Mouse (Mus musculus) adrenal gland, postnatal 25 days (tissue): ENCODE results near the gene Trmu. TPM values are rescaled to one million over a fixed set of nuclear protein-coding genes. Genes with fewer than 3 reads are reported as not detected.
A peak's percentile ranks its signal among the peaks of the same experiment; 100 is the strongest.

Experiments used
- DNase-seq: peaks from one replicate; pipeline ENCODE4 v3.0.0; 2021; ENCODE audit warnings: mixed read lengths
- total RNA-seq: library from RNA; stranded (reverse); gene quantifications from 2 replicates; pipeline ENCODE4 v1.2.3, GENCODE M21; 2021

Gene Trmu
- total RNA-seq, 1 experiment from 2014 or later = 34.2 TPM

DNA sequence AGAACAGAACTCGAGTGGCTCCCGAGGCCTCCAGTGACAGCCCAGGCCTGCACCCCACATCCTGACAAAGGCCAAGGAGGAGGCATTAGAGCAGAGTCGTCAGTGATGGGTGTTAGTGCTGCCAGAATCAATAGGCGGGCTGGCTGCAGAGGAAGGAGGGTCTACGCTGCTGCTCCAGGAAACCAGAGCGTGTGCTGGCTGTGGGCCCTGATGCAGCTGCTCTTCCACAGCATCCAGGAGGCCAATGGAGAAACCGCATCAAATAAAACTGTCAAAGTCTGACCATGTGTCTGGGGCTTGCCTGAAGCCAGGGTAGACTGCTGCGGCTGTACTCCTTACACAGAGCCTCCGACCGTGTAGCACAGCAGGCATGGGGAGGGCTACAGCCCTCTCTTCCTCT lies 18.0 kb downstream of the Trmu start:
- no peak for DNase-seq

- DNase-seq = no peak
Measured at GRCm38 (mm10) chr15:85899396-85899795, 20.3 kb downstream of the Trmu start.

DNA sequence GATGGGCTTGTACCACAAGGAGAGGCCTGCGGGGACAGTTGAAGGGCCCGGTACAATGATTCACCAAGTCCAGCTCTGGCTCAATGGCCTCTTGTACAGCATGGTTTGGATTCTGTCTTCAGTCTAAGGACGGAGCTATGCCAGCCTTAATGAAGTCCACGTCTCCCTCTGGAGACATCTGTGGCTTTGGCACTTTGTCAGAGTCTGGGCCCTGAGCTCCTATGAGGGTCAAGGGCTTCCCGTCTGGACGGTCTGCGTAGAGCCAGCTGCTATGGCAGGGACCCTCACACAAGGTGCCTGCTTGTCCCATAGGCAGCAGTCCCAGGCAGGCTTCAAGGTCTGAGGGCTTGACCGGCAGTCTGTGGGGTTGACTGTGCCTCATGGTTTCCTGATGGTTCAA lies 21.2 kb downstream of the Trmu start:
- no peak for DNase-seq

DNA sequence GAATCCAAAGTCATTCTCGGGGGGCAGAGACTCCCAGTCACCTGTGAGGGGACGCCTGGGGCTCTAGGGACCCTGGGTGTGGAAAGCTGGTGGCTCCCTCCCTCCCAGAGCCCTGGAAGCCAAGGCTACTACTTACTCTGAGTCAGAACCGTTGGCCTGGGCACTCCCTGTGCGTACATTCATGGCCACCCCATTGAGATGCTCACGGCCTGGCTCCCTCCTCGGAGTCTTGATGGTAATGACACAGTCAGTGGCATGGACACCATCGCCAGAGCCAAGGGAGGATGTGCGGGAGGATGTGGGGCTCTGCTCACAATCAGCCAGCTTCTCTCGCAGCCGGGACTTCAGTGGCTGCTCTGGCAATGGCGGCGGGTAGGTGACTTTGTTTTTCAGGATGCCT lies 21.7 kb downstream of the Trmu start:
- no peak for DNase-seq

DNA sequence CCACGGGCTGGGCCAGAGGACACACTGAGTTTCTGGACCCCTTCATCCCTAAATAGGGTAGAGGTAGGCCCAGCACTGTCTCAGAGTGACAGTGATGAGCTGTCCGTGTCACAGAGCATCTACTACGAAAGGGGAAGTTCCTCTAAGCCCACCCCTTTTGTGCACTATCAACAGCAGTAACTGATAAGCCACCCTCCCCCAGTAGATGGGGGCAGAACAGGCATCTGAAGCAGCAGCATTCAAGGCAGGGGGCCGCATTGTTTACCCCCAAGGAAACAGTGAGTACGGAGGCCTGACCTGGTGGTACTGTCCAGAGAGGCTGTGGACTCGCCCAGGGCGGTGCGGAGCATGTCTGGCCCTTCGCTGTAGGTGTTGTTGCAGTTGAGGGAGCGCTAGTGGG lies 23.4 kb downstream of the Trmu start:
- DNase-seq = no peak

DNA sequence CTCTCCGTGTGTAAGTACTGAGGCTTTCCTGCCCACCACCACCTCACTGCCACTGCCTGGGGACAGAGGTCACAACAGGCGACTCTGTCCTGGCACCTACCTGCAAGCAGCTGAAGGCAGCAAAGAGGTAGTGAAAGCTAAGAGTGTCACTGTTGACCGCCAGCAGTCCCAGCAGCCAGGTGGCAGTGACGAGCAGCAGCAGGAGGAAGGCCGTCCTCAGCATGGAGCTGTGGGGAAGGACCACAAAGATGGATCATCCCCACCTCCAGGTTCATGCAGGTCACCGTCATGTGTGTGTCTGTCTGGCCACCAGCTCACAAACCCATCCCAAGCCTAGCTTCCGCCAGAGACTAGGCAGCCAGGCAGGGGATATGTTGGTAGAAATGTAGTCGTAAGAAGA lies 24.7 kb downstream of the Trmu start:
- no peak for DNase-seq

GRCm38 (mm10) chr15:85908660-85909491 lies 29.8 kb downstream of the Trmu start:
- DNase-seq = no peak

- DNase-seq = no peak
Measured at GRCm38 (mm10) chr15:85909492-85909829, 30.3 kb downstream of the Trmu start.

- peak; percentile 39 for DNase-seq
Measured at GRCm38 (mm10) chr15:85909931-85910330, 30.8 kb downstream of the Trmu start.

DNA sequence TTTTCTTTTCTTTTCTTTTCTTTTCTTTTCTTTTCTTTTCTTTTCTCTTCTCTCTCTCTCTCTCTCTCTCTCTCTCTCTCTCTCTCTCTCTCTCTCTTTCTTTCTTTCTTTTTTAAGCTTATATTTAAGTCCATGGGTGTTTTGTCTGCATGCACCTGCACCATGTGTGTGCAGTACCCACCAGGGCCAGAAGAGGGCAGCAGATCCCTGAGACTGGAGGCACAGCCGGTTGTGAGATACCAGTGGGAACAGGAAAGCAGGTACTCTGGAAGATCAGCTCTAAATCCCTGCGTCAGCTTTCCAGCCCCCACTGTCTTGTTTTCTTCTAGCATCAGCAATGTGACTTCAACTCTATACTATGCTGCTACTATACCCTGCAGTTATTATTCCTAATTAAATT lies 34.5 kb downstream of the Trmu start:
- DNase-seq = peak; percentile 73

DNA sequence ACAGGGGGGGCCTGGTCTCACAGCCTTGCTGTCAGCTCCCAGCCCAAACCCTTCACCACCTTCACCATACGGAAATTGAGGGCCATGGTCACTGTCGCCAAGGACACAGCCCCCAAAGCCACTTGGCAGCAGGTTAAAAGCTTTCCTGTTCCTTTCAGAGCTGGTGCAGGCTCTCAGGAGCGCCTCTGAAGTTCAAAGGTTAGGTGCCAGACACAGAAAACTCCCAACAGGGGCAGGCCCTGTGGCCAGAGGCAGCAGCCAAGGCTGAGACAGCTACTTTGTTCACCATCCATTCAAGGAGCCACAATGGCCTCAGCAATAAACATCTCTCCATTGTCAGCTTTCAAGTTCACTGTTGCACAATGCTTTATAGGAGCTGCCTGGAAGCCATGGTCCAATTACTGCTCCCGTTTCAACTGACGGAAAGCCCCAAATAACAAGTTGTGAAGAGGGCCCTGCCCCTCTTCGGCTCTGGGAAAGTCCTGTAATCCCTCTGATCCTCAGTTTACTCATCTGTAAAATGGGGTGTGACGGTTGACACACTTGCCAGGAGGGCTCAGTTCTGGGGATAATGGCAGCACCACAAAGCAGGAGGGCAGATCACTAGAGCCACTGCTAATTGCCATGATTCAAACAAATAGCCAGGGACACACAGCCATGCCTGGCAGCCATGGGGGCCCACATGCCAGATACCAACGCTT lies 40.2 kb downstream of the Trmu start:
- DNase-seq = no peak

- no peak for DNase-seq
Measured at GRCm38 (mm10) chr15:85919892-85920248, 40.8 kb downstream of the Trmu start.

GRCm38 (mm10) chr15:85921855-85922254 lies 42.7 kb downstream of the Trmu start:
- DNase-seq = no peak

DNA sequence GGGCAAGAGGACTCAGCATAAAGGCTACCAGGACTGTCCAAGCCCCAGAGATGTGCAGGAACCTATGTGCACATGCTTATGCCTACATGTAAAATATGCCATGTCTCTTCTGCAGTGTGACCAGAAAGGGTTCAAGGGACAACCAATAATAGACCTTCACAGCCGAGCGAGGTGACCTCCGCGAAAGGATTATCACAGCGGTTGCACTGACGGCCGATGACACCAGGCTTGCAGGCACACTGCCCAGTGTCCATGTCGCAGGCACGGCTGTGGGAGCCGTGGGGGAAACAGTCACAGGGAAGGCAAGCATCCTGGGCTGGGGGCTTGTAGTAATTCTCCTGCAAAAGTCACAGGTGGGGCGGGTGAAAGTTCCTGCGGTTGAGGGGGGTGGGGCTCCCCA lies 49.0 kb downstream of the Trmu start:
- peak; percentile 38 for DNase-seq

DNA sequence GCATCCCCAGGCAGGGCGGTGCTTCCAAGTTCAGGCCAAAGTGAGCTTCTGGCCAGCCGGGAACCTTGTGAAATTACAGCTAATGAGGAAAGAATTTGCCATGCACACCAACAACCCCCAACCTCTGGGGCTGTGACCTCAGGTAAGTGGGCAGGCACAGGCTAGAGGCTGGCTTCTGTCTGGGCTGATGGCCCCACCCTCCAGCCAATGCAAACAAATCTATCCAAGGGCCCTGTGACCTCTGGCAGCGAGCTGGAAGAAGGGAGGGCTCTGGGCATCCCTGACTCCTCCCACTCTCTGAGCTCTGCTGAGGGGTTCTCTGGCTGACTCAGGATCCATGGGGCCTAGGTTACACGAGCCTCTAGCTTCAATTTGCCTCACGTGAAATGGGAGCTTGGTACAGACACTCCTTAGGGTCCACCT lies 56.5 kb downstream of the Trmu start:
- DNase-seq = no peak

Other genes with a start within 250 kb of the Trmu start
- 28.5 and 42.3 TPM in 2 replicates for gene Ppara, start 144.3 kb upstream of the Trmu start, total RNA-seq
- gene Cdpf1, start 67.6 kb upstream of the Trmu start, total RNA-seq = 23.9 and 32.4 TPM in 2 replicates
- 0.19 and 0.43 TPM in 2 replicates for gene Pkdrej, start 57.6 kb upstream of the Trmu start, total RNA-seq
- 13.5 and 23.4 TPM in 2 replicates for gene Ttc38, start 47.0 kb upstream of the Trmu start, total RNA-seq
- 2.3 and 3.8 TPM in 2 replicates for gene Gtse1, start 19.6 kb upstream of the Trmu start, total RNA-seq
- gene Celsr1, start 154.5 kb downstream of the Trmu start, total RNA-seq = 6.9 and 8.7 TPM in 2 replicates
- gene Gramd4, start 178.4 kb downstream of the Trmu start, total RNA-seq = 10.1 and 17.4 TPM in 2 replicates